Mouse (Mus musculus) heart, embryonic 10.5 days (tissue): ENCODE results near the gene Glyctk. TPM values are rescaled to one million over a fixed set of nuclear protein-coding genes. Genes with fewer than 3 reads are reported as not detected.
A peak's percentile ranks its signal among the peaks of the same experiment; 100 is the strongest.

Source experiments
- DNase-seq: peaks from one replicate; pipeline ENCODE4 v3.0.0-alpha.2; 2017; ENCODE audit warnings: low spot score
- H3K27ac ChIP-seq: fragments of 300-500 bp; sonication (generic); 2 replicates; pipeline ENCODE4 v1.5.1; 2016; ENCODE audit warnings: mild to moderate bottlenecking
- H3K27me3 ChIP-seq: fragments of 300-500 bp; sonication (generic); 2 replicates; pipeline ENCODE4 v1.6.1; 2016; ENCODE audit warnings: mild to moderate bottlenecking; ENCODE audit not compliant: poor library complexity, insufficient read depth, severe bottlenecking
- H3K36me3 ChIP-seq: fragments of 300-500 bp; sonication (generic); 2 replicates; pipeline ENCODE4 v1.6.1; 2016; ENCODE audit warnings: mild to moderate bottlenecking, moderate library complexity
- H3K4me1 ChIP-seq: fragments of 300-500 bp; sonication (generic); 2 replicates; pipeline ENCODE4 v1.6.1; 2016; ENCODE audit warnings: mild to moderate bottlenecking
- H3K4me3 ChIP-seq: fragments of 300-500 bp; sonication (generic); 2 replicates; pipeline ENCODE4 v1.5.1; 2016; ENCODE audit warnings: mild to moderate bottlenecking, moderate library complexity
- H3K9me3 ChIP-seq: fragments of 300-500 bp; sonication (generic); 2 replicates; pipeline ENCODE4 v1.6.1; 2016; ENCODE audit warnings: mild to moderate bottlenecking, moderate library complexity
- WGBS: fragments of 180-500 bp; shearing (Covaris S2); methylation state at CpG from one replicate; pipeline ENCODE4 v1.1.7; 2016; 5-methylcytosine and 5-hydroxymethylcytosine counted together
- microRNA counts: library from miRNA; unstranded; fragments of <30 nt; microRNA quantifications from one replicate; lab custom pipeline; 2017
- microRNA-seq: library from miRNA; unstranded; fragments of <30 nt; microRNA quantifications from one replicate; pipeline ENCODE4, GENCODE M21; 2017
- polyA plus RNA-seq: library from polyadenylated mRNA; unstranded; fragments of >200 nt; fragmentation: Nextera tagmentation; extraction: Ambion mirVana; gene quantifications from 2 replicates; pipeline ENCODE4 v1.2.1, GENCODE M21; 2016

Gene Glyctk
- polyA plus RNA-seq, 1 experiment from 2014 or later: 2.5 TPM

DNA sequence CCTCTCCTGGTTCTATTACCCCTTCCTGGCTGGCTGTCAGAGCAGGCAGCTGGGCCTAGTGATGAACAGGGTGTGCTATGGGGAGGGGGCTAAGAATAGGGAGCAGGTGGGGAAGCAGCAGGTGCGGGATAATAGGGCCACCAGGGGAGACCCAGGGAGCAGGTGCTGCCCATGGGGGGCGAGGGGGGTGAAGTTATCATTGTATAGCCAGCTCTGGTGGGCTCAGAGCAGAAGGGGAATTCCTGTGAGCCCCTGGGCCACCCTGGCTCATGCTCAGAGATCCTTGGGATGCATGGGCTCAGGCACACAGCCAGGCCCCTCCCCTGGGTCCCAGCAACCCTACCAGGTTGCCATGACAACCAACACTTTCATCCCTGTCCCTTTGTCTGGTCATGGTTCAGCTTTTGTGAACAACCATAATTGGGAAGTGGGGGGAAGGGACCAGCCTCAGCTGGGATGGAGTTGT lies 31.1 kb downstream of the Glyctk start:
- Histone ChIP-seq H3K27me3 (no peaks in the 10 kb centered on the region), H3K9me3 (no peaks in the 10 kb centered on the region), H3K4me3 (no peak overlapping the region), H3K4me1 (no peaks in the 10 kb centered on the region), H3K27ac (no peak overlapping the region), H3K36me3 (no peaks in the 10 kb centered on the region)
- WGBS: 49% methylated on average over 2 of the region's 2 CpGs
- no peak for DNase-seq

DNA sequence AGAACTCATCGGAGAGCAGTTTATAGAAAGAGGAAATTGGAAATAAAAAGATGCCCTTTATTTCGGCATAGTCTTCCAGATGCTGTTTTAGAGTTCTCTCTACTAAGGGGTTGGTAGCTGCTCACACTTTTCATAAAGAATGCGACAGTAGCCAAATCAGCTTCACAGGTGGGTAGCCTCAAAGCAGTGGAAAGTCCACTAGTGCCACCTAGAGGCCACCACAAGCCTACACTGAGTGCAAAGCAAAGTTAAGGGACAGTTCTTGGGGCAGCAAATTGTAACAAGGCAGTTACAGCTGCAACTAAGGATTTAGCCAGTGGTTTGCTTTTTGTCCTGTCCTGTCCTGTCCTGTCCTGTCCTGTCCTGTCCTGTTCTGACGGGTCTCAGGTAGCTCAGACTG lies 34.3 kb downstream of the Glyctk start:
- Histone ChIP-seq H3K4me3 (no peak overlapping the region), H3K27ac (no peak overlapping the region), H3K4me1 (no peaks in the 10 kb centered on the region), H3K36me3 (no peaks in the 10 kb centered on the region), H3K27me3 (no peaks in the 10 kb centered on the region), H3K9me3 (no peaks in the 10 kb centered on the region)
- WGBS: 47% methylated on average over 4 of the region's 4 CpGs
- DNase-seq: no peak

DNA sequence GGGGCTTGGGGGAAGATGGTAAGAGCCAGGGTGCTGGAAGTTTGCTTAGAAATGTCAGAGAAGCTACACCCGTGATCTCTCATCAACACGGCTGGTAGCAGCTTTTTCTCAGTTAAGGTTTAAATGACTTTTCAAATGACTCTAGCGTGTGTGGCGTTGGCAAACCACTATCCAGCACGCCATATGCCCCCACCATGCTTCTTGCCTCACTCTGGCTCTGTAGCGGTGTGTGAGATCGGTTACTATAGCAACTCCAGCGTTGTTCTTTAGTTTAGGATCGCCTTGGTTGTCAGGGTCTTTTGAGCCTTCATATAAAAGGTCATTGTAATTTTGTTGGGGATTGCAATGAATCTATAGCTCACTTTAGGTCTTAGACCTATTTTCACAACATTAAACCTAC lies 38.9 kb downstream of the Glyctk start:
- H3K27ac ChIP-seq: no peak overlapping the region
- H3K36me3 ChIP-seq: no peaks in the 10 kb centered on the region
- peaks cover 3% of the 10 kb centered on the region; the same call in 1 of the 2 replicates for H3K4me1 ChIP-seq
- no peaks in the 10 kb centered on the region for H3K27me3 ChIP-seq
- no peak for DNase-seq
- no peak overlapping the region for H3K4me3 ChIP-seq
- H3K9me3 ChIP-seq: no peaks in the 10 kb centered on the region
- WGBS: 65% methylated on average over 9 of the region's 9 CpGs

DNA sequence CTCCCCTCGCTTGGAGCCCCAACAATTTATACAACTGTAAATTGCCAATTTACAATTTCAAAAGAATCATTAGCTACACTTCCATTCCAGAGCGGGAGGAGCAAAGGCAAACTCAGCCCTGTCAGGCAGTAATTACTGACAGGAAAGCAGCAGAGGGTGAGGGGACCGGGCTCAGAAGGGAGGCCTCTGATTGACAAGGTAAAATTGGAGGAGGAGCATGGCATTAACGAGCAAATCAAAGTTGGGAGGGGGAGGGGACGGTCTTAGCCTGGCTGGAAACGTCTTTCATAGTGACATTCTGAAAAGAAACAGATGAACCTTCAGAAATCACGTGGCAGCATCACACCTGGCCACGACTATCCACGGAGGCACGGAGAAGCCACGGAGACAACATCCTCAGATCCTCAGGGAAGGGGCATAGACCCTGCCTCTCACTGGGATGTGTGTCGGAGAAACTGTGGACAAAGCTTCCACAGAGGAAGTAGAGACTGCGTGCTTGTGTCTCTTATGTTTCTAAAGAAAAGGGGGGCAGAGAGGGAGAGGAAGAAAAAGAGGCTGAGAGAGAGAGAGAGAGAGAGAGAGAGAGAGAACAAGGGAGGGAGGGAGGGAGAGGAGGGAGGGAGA lies 42.0 kb downstream of the Glyctk start:
- Histone ChIP-seq H3K27me3 (no peaks in the 10 kb centered on the region), H3K9me3 (no peaks in the 10 kb centered on the region), H3K36me3 (no peaks in the 10 kb centered on the region), H3K4me3 (no peak overlapping the region), H3K4me1 (peaks cover 3% of the 10 kb centered on the region; the same call in 1 of the 2 replicates), H3K27ac (no peak overlapping the region)
- no peak for DNase-seq
- WGBS: 40% methylated on average over 13 of the region's 13 CpGs

DNA sequence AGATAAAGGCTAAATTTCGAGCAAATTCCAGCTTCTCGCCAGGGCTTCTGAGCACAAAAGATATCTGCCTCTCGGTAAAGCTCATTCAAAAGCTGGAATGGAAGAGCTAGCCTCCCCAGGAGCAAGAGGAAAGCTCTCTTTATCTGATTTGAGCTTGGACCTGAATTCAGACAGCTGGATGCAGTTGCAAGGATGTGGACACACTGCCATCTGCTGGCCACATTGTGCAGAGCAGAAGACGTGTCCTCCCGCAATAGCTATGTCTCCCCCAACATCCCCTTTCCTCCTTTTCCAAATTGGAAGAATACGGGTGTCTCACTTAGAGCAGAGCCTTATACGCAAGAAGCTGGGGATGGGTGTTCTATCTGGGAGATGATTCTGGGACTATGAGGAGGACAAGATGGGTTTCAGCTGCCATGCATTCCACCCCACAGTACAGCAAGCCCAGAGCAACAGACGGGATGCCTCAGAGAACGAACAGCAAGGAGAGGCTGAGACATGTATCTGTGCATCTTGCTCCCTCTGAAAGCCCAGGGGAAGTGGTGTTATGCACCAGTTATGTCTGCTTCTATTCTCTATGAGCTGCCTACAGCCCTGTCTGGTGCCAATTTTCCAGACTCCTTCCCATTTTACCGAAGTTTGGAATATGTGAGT lies 45.0 kb downstream of the Glyctk start:
- no peak overlapping the region for H3K4me3 ChIP-seq
- 32% methylated on average over 10 of the region's 10 CpGs for WGBS
- DNase-seq: no peak

DNA sequence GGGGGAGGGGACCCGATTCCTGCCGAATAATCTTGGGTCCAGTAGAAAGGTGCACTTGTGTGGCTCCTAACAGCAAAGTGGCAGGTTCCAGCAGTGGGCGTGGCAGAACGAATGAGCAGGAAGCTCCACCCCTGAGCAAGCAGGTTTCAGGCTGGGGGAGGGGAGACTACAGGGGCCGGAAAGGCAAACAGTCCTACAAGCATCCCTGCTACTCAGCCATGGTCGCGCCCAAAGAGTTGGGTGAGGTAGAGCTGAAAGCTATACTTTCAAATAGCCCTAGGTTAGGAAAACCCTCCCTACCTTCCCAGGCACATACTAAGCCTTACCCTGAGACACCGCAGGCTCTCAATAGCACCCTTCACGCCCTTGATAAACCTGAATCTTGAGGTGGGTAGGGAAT lies 51.7 kb downstream of the Glyctk start:
- 75% methylated on average over 9 of the region's 9 CpGs for WGBS

More for the DNA sequence above, 45.0 kb downstream of the Glyctk start:
- H3K27ac ChIP-seq: no peak overlapping the region
- H3K9me3 ChIP-seq: no peaks in the 10 kb centered on the region
- H3K4me1 ChIP-seq: peaks cover 3% of the 10 kb centered on the region; the same call in 1 of the 2 replicates
- no peaks in the 10 kb centered on the region for H3K36me3 ChIP-seq
- no peaks in the 10 kb centered on the region for H3K27me3 ChIP-seq

DNA sequence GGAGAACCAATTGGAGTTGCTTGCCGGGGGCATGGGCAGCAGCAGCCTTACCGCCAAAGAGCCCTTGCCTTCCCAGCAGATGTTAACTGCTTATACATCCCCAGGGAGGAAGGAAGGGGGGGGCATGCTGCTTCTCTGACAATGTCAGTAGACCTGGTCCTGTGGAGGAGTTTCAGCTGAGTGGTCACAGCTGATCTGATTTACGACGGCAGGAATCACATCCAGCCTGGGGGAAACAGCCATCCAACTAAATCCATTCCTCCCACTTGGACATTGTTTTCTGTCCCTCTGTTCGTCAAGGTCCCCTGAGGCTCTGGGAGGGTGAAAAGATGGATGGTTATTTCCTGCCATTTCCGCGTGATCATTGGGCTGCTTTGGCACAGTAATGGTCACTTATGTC lies 53.5 kb downstream of the Glyctk start:
- Histone ChIP-seq H3K4me1 (no peaks in the 10 kb centered on the region), H3K36me3 (no peaks in the 10 kb centered on the region), H3K9me3 (0 out of 2 replicates have a peak, but pooled peaks cover 5% of the 10 kb centered on the region), H3K27me3 (no peaks in the 10 kb centered on the region), H3K4me3 (no peak overlapping the region), H3K27ac (no peak overlapping the region)
- no peak for DNase-seq
- WGBS: 84% methylated on average over 7 of the region's 7 CpGs

More for the DNA sequence above, 51.7 kb downstream of the Glyctk start:
- no peak for DNase-seq
- Histone ChIP-seq H3K4me3 (no peak overlapping the region), H3K27me3 (no peaks in the 10 kb centered on the region), H3K27ac (no peak overlapping the region), H3K9me3 (0 out of 2 replicates have a peak, but pooled peaks cover 5% of the 10 kb centered on the region), H3K4me1 (no peaks in the 10 kb centered on the region), H3K36me3 (no peaks in the 10 kb centered on the region)

MicroRNAs encoded within 50 kb of the gene (microRNA counts, 519-probe panel; counts per million panel counts)
- 6,877 counts per million, percentile 75 among the panel's probes with 10 or more counts for microRNA mmu-let-7g (lab: Ali Mortazavi, UCI)

Small RNA genes within 50 kb of the gene (microRNA-seq; reads per million reads assigned to microRNA genes)
- gene Mir135a-1 (1.5 reads per million), gene Mirlet7g (10,138 reads per million, percentile 95 among the genes with 10 or more reads in this experiment)

Other genes with a start within 250 kb of the Glyctk start
- not detected in 2 replicates for gene Col6a5, start 197.5 kb downstream of the Glyctk start, polyA plus RNA-seq
- 0.01 TPM in 1 of 2 replicates, not detected in the other for gene Col6a4, start 61.4 kb downstream of the Glyctk start, polyA plus RNA-seq
- 21.6 and 25.5 TPM in 2 replicates for gene Wdr82, start 12.8 kb upstream of the Glyctk start, polyA plus RNA-seq
- 36.4 and 45.0 TPM in 2 replicates for gene Ppm1m, start 41.6 kb upstream of the Glyctk start, polyA plus RNA-seq
- 70.5 and 77.2 TPM in 2 replicates for gene Twf2, start 45.0 kb upstream of the Glyctk start, polyA plus RNA-seq
- gene Tlr9, start 64.5 kb upstream of the Glyctk start, polyA plus RNA-seq: not detected in 2 replicates
- 96.9 and 120 TPM in 2 replicates for gene Alas1, start 90.5 kb upstream of the Glyctk start, polyA plus RNA-seq
- gene Poc1a, start 122.9 kb upstream of the Glyctk start, polyA plus RNA-seq: 36.5 and 42.3 TPM in 2 replicates
- gene Dusp7, start 210.5 kb upstream of the Glyctk start, polyA plus RNA-seq: 14.4 and 21.0 TPM in 2 replicates